Mouse (Mus musculus) heart, postnatal 4 days (tissue): ENCODE measurements around the gene Eif3d. TPM values are rescaled to one million over a fixed set of nuclear protein-coding genes. Genes with fewer than 3 reads are reported as not detected.
"Not testable (repeated sequence)": the region's sequence is repeated elsewhere in the genome, so short reads cannot be mapped to it uniquely, and the experiment has no call there.

ENCODE experiments used
- DNase-seq: peaks from one replicate; pipeline ENCODE4 v3.0.0; 2021
- total RNA-seq, 2 experiments: library from RNA; stranded (reverse); gene quantifications; 2 replicates each; pipeline ENCODE4 v1.2.3; 2021

Gene Eif3d
- total RNA-seq = 100 to 1,000 TPM; 113 to 115 TPM

GRCm38 (mm10) chr15:77970470-77971292 is at the start of gene Eif3d:
Gene Eif3d, minus strand, starts transcription at chr15:77970813.
- peak; percentile 97 for DNase-seq

- no peak for DNase-seq
Observed at GRCm38 (mm10) chr15:78014046-78014445, 43.4 kb upstream of the Eif3d start.

GRCm38 (mm10) chr15:78008206-78008605 is 37.6 kb upstream of the Eif3d start:
- DNase-seq = not testable (repeated sequence)

DNA sequence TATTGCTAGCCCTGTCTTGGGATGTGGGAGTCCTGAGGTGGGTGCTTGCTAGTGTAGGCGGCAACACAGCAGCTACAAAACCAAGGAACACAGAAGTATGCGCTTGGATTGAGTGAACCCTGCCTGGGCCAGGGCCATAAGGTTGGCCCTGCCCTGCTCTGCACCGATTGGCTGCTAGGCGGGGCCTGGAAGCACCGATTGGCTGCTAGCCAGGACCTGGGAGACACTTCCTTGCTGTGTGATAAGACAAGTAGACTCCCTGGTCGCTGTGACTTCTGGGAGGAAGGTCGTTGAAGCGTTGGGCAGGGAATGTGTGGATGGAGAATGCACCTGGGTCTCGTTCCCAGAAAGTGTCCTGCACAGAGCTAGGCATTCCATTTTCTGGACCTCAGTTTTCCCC is 33.3 kb upstream of the Eif3d start:
- DNase-seq = peak; percentile 26

DNA sequence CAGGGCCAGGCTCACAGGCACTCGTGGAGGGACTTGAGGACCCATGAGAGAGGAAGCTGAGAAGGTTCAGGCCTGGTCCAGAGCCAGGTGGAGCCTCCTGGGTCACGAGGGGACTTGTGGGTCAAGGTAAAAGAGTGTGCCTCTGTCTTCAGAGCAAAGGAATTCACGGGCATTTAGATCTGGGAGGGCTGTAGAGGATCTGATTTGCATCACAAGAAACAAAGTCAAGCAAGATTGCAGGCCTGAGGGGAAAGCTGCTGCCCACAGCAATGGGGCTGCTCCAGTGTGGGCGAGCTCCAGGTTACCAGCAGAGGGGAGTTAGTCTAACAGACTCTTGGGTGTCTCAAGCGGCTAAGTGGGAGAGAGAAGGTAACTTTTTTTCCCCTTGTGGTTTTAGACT is 30.8 kb upstream of the Eif3d start:
- no peak for DNase-seq

DNA sequence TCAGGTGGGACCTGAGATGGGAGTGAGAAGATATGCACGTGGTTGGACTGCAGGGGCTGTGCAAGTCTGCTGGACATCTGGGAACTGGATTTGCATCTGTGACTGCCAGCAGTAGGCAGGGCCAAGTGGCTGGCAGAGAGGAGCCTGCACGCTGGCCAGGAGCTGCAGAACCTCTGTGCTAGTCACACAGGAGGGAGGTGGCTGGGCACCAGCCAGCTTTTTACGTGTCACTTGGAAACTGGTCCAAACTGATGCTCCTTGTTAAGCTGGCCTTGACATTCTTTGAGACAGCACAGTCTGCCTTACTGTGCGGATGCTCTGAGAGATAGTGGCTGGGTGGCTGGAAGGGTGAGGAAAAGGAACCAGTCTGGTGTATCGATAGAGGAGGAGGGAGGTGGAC is 17.9 kb upstream of the Eif3d start:
- DNase-seq = no peak

- no peak for DNase-seq
Observed at GRCm38 (mm10) chr15:77983391-77983790, 12.8 kb upstream of the Eif3d start.

GRCm38 (mm10) chr15:77982195-77982939 is 11.8 kb upstream of the Eif3d start:
- DNase-seq = peak; percentile 65

DNA sequence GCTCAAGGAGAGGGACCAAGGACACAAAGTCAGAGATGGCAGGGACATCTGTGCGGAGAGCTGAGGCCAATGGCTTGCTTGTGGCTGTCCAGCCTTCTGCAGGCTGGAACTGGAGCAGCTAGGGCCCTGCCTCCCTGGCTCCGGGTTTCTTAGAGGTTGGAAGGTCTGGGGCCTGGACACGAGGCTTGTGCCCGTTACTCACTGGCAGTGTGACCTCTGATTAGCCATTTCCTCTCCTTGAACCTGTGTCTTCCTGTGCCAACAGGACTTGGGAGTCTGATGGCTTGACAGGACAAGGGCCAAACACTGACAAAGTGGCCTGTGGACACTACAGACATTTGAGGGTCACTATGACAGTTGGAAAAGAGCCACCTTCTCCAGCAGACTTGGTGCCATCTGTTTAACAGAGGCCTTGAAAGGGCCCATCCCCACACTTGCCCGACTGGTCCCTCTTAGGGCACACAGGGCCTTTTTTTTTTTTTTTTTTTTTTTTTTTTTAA is 10.6 kb upstream of the Eif3d start:
- DNase-seq = no peak

DNA sequence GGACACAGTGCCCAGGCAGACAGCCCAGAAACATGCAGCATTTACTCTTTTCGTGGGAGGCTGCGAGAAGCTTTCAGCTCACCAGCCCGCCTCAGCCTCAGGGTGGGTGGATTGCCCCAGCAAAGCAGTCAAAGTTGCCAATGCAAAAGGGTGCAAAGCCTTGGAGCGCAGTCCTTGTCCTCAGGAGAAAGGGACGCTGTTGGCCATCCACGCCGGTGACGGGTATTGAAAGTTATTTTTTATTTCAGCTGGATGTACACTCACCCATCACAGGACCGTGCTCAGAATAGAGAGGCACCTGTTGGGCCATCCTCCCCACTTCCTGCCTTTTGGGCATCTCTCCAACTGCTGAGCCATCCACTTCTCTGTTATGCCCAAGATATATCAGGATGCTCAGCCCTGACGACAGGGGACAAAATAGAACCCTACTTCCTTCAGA is 8.8 kb upstream of the Eif3d start:
- no peak for DNase-seq

- no peak for DNase-seq
Observed at GRCm38 (mm10) chr15:77977663-77978062, 7.0 kb upstream of the Eif3d start.

- DNase-seq = no peak
Observed at GRCm38 (mm10) chr15:77974165-77974841, 3.7 kb upstream of the Eif3d start.

- DNase-seq = no peak
Observed at GRCm38 (mm10) chr15:77969940-77970469, 608 bp downstream of the Eif3d start.

DNA sequence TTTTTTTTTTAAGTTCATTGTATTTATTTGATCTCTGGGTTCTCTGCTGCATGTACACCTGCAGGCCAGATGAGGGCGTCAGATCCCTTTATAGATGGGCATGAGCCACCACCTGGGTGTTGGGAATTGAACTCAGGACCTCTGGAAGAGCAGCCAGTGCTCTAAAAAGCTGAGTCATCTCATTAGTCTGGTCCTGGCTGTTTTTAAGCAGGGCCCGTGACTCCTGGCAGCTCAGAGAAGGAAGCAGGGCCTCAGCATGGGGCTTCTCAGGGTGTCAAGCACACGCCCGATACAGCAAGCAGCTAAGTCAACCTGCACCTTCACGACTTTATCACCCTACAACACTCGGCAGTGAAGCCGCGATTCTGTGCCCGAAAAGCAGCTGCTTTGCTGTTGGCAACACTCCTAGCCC is 5.5 kb downstream of the Eif3d start:
- no peak for DNase-seq

- no peak for DNase-seq
Observed at GRCm38 (mm10) chr15:77962447-77962846, 8.2 kb downstream of the Eif3d start.

DNA sequence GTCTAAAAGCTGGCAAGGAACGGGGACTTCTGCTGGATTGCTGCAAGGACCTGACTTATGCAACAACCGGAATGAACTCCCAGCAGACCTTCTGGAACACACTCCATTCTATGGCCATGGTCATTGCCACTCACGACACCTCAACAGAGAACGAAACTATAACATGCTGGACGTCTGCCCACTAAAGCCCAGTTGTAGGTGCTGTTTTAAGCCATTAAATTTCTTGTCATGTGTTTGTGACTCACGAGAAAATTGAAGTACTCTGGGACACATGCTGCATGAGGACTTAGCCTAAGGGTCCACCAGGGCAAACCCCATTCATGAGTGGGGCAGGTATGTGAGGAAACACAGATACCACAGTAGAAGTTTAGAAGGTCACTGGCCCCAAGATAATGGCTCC is 9.9 kb downstream of the Eif3d start:
- DNase-seq = no peak

DNA sequence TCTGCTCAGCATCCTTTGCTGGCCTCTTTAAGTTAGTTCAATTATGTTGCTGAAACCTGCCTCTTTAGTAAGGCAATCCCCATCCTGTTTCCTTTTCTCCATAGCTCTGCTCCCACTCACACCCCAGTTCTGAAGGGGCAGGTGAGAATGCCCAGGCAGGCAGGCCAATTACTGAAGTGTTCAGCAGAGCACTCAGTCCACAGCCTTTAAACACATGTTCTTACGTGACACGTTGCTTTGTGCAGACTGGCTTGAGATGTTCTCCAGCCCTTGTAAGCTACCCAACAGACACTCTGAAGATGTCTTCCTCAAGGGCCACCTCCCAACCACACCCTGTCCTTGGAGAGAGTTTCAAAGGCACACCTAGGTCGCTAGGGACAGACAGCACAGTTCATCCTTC is 12.5 kb downstream of the Eif3d start:
- no peak for DNase-seq

- no peak for DNase-seq
Observed at GRCm38 (mm10) chr15:77957625-77958024, 13.0 kb downstream of the Eif3d start.

DNA sequence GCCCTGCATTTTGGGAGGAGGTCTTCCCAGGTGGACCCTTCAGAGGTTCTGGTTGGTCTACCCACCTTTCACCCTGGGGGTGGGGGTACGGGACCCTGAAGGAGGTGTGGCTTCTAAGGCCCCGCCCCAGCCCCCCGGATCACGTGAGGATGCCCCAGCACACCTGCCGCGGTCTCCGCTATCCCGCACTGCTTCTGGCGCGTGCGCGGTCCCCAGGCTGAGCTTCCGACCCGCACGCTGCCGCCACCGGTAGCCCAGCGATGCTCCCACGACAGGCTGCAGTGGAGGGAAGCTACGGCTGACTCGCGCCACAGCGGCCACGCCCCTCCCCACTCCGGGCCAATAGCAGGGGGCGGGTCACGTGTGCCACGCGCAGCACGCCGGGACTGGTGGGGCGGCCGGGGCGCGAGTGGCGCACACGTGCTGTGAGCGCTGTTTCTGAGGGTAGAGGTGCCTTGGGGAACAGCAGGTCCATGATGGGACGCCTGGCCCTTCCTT is 14.2 kb downstream of the Eif3d start, which contains the start of gene Foxred2:
TSS of gene Foxred2 (minus strand) at position 319 of the 498 bp plus-strand sequence.
- peak; percentile 84 for DNase-seq

DNA sequence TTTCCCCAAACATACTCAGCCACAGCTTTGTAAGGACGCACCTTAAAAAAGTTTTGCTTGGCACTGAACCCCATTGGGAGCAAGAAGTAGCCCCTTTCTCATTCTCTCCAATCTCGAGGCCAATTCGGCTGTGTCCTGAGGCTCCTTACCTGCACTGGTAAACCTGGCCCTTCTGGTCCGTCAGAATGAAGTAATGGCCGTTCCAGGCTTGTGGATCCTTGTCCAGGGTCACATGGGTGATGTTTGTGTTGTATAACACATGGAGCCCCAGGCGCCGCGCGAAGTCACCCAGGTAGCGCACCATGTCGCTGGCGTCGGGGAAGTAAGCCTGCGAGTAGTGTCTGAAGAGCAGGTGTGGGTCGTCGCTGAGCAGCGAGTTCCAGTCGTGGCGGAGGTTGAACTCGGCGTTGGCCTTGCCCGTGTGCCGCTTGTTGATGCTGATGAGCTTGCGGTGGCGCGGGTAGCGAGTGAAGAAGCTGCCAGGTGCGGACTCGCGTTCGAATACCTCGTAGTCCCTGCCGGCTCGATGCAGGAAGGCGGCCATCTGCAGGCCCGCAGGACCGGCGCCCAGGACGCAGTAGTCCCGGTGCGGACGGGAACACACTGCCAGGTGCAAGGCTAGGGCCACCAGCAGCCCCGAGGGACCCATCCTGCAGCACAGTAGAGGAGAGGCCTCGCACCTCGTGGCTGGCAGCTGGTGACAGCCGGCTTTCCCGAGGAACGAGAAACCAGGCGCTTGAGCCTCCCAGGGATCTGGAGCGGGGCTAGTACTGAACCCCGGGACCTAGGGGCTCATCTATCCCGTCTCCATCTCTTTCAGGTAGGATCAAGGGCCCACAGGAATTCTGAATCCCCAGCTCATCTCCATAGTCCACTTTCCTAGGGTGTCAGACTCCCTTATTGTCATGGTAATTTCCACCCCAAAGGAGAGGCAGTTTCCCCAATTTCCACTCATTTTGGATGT is 14.9 kb downstream of the Eif3d start:
- DNase-seq = peak; percentile 16

DNA sequence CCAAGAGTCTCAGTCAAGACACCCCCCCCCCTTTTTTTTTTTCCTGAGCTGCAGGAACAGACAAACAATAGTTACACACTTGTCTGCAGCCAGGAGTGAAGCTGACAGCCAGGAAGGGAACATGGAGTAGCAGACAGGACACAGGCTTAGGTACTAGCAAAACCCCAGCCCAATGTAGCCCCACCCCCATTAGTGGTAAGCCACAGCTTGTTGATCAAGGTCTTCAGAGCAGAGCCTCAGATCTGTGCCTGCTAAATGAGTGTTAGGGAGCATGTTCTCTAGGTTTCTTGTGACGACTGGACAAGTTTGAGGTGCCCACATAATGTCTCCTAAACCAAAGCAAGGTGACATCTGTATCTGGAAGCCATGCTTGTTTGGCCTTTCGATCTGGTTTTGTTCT is 16.3 kb downstream of the Eif3d start:
- no peak for DNase-seq
